Mouse (Mus musculus) ES-E14 (cell line): ENCODE measurements around the gene Pld6. TPM values are rescaled to one million over a fixed set of nuclear protein-coding genes. Genes with fewer than 3 reads are reported as not detected.

Experiments
- DNase-seq: peaks from one replicate; pipeline ENCODE4 v3.0.0-alpha.2; 2013; ENCODE audit warnings: low read depth, low spot score
- H3K27ac ChIP-seq: 2 replicates; pipeline ENCODE4 v1.5.1; 2012; ENCODE audit warnings: low read depth, mild to moderate bottlenecking, low read length, moderate library complexity, mixed read lengths; ENCODE audit not compliant: poor library complexity, insufficient read depth, severe bottlenecking
- H3K36me3 ChIP-seq: 2 replicates; pipeline ENCODE4 v1.6.1; 2012; ENCODE audit warnings: mild to moderate bottlenecking, low read length, moderate library complexity, mixed read lengths; ENCODE audit not compliant: control insufficient read depth, poor library complexity, insufficient read depth, severe bottlenecking
- H3K4me1 ChIP-seq, 2 experiments: fragments of 150-350 bp in 1 of 2; sonication (generic) in 1 of 2; 2 replicates each; pipeline ENCODE4 v1.6.1; 2012; ENCODE audit warnings: low read length in 2 of 2, mild to moderate bottlenecking in 1 of 2, mixed read lengths in 1 of 2; ENCODE audit not compliant: control insufficient read depth in 2 of 2, insufficient read depth in 2 of 2, poor library complexity in 1 of 2
- H3K4me3 ChIP-seq, 2 experiments: fragments of 150-350 bp in 1 of 2; sonication (generic) in 1 of 2; 2 replicates each; pipeline ENCODE4 v1.5.1; 2012; ENCODE audit warnings: low read length in 2 of 2, low read depth in 1 of 2, mild to moderate bottlenecking in 1 of 2, mixed read lengths in 1 of 2; ENCODE audit not compliant: insufficient read depth in 1 of 2, poor library complexity in 1 of 2, severe bottlenecking in 1 of 2
- H3K9ac ChIP-seq: 2 replicates; pipeline ENCODE4 v1.6.1; 2012; ENCODE audit warnings: low read depth, mild to moderate bottlenecking, low read length, mixed read lengths; ENCODE audit not compliant: poor library complexity, insufficient read depth, severe bottlenecking
- H3K9me3 ChIP-seq: fragments of 150-350 bp; sonication (generic); 2 replicates; pipeline ENCODE4 v1.6.1; 2012; ENCODE audit warnings: low read depth, mild to moderate bottlenecking, low read length; ENCODE audit not compliant: control insufficient read depth, insufficient read depth
- CHD2 ChIP-seq: IDR thresholded peaks from 2 replicates; pipeline ENCODE4 v1.6.1; 2014; ENCODE audit warnings: mild to moderate bottlenecking, low read depth, low read length, inconsistent platforms
- HCFC1 ChIP-seq: IDR thresholded peaks from 2 replicates; pipeline ENCODE4 v1.6.1; 2012; ENCODE audit warnings: low read length, inconsistent platforms, borderline replicate concordance; ENCODE audit not compliant: insufficient read depth
- MAFK ChIP-seq: IDR thresholded peaks from 2 replicates; pipeline ENCODE4 v1.6.1; 2014; ENCODE audit warnings: mild to moderate bottlenecking, low read depth, low read length, inconsistent platforms; ENCODE audit not compliant: insufficient read depth
- ZC3H11A ChIP-seq: IDR thresholded peaks from 2 replicates; pipeline ENCODE4 v1.6.1; 2012; ENCODE audit warnings: low read depth, mild to moderate bottlenecking, inconsistent platforms, low read length, borderline replicate concordance
- ZNF384 ChIP-seq: IDR thresholded peaks from 2 replicates; pipeline ENCODE4 v1.6.1; 2012; ENCODE audit warnings: low read depth, low read length, inconsistent platforms
- in situ Hi-C, 2 experiments: fragments of 600-800 bp; cut with MboI; formaldehyde crosslinking; loops; one replicate each; pipeline ENCODE4 v1.15.1; 2025; ENCODE audit warnings: low sequenced_read_pairs in 2 of 2, inconsistent platforms in 1 of 2; ENCODE audit not compliant: unreplicated experiment in 2 of 2
- total RNA-seq: library from RNA; depleted of rRNA; stranded (reverse); fragments of 300-350 nt; gene quantifications from 2 replicates; pipeline ENCODE4 v1.2.3, GENCODE M21; 2012

Pld6 gene
- total RNA-seq, 1 experiment: 9.0 TPM

DNA sequence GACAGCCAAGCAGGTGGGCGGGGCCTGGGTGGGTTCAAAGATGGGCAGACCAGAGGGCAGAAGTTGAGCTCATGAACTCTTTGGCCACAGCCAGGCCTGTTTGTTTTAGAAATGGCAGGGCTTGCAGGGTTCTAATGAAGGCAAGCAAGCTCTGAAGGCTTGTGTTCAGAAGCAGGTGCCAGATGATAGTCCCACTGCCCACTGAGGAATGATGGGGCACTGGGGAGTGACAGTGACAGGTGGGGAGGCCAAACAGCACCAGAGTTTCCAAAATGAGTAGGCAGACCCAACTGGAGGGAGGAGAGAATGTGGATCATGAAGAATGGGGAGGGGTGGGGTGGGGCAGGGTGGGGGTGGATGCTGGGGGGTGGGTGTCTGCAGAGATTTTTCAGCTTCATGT, 17.8 kb upstream of the Pld6 start:
- no peak overlapping the region for H3K9ac ChIP-seq
- peaks cover 61% of the 10 kb centered on the region for H3K36me3 ChIP-seq
- no peak for TF ChIP-seq MAFK
- TF ChIP-seq ZNF384: no peak
- TF ChIP-seq HCFC1: no peak
- TF ChIP-seq ZC3H11A: no peak
- TF ChIP-seq CHD2: no peak
- H3K4me1 ChIP-seq: peaks cover 0 to 11% of the 10 kb centered on the region in 2 experiments; a peak in 1 of 4 replicates
- in situ Hi-C loops: no loop called here
- no peak overlapping the region for H3K4me3 ChIP-seq
- H3K27ac ChIP-seq: no peak overlapping the region
- DNase-seq: no peak
- H3K9me3 ChIP-seq: no peaks in the 10 kb centered on the region

GRCm38 (mm10) chr11:59804409-59805110, 17.1 kb upstream of the Pld6 start:
- no peak for DNase-seq

DNA sequence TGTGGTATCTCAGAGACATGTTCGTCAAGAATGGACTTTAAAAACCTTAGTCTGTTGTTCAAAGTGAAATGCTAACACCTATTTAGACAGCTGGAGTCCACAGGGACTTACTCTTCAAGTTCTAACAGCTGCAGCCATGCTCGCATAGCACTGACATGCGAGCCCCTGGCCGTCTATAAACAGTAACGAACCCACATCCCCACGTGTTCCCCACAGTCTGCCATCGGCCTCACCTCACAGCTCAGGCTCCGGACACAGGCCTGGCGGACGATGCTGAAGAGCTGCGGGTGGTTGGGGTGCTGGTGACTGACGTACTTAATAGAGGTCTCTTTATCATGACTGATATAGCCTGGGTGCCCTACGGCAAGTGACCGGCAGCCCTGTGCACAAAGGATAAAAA, 16.1 kb upstream of the Pld6 start:
- Histone ChIP-seq H3K9me3 (no peaks in the 10 kb centered on the region), H3K36me3 (peaks cover 74% of the 10 kb centered on the region), H3K4me3 (no peak overlapping the region), H3K27ac (no peak overlapping the region), H3K9ac (no peak overlapping the region), H3K4me1 (peaks cover 0 to 8% of the 10 kb centered on the region in 2 experiments; a peak in 1 of 4 replicates)
- TF ChIP-seq ZC3H11A: no peak
- DNase-seq: no peak
- in situ Hi-C loops: no loop called here

More at GRCm38 (mm10) chr11:59804409-59805110, 17.1 kb upstream of the Pld6 start:
- in situ Hi-C loops: no loop called here
- H3K36me3 ChIP-seq: peaks cover 66% of the 10 kb centered on the region
- TF ChIP-seq ZNF384: no peak
- no peak for TF ChIP-seq ZC3H11A
- TF ChIP-seq CHD2: no peak
- no peak for TF ChIP-seq MAFK
- no peak for TF ChIP-seq HCFC1
- no peak overlapping the region for H3K9ac ChIP-seq
- H3K4me3 ChIP-seq: no peak overlapping the region
- no peaks in the 10 kb centered on the region for H3K9me3 ChIP-seq
- H3K4me1 ChIP-seq: peaks cover 0 to 11% of the 10 kb centered on the region in 2 experiments; a peak in 1 of 4 replicates
- no peak overlapping the region for H3K27ac ChIP-seq

DNA sequence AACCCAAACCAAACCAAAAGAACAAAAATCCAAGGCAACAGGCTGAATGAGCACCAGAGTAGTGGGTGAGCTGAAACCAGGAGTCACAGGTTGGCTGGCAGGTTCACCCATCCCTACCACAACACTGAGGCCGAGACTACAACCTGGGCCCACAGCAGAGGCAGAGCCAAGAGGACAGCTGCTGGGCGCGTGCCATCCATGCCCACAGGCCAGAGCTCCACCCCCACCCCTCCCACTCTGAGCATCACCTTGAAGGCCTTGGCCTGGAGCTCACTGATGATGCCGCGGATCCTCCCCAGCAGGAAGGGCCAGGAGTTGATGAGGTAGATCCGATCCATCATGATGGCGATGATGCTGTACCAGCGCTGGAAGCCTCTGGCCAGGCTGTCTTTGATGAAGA, 14.4 kb upstream of the Pld6 start:
- Histone ChIP-seq H3K36me3 (peaks cover 80% of the 10 kb centered on the region), H3K9me3 (no peaks in the 10 kb centered on the region), H3K9ac (no peak overlapping the region), H3K4me3 (no peak overlapping the region), H3K27ac (no peak overlapping the region), H3K4me1 (peaks cover 0 to 4% of the 10 kb centered on the region in 2 experiments; a peak in 1 of 4 replicates)
- in situ Hi-C loops: no loop called here
- no peak for DNase-seq
- TF ChIP-seq ZNF384 (no peak), CHD2 (no peak), HCFC1 (no peak), ZC3H11A (no peak), MAFK (no peak)

- no peak for DNase-seq
- Histone ChIP-seq H3K9ac (no peak overlapping the region), H3K4me1 (peaks cover 0 to 4% of the 10 kb centered on the region in 2 experiments; a peak in 1 of 4 replicates), H3K9me3 (no peaks in the 10 kb centered on the region), H3K36me3 (peaks cover 79% of the 10 kb centered on the region), H3K27ac (no peak overlapping the region), H3K4me3 (no peak overlapping the region)
- in situ Hi-C loops: no loop called here
- TF ChIP-seq ZC3H11A: no peak
- TF ChIP-seq HCFC1: no peak
- TF ChIP-seq CHD2: no peak
- no peak for TF ChIP-seq MAFK
- TF ChIP-seq ZNF384: no peak
Measured at GRCm38 (mm10) chr11:59800412-59800811, 13.0 kb upstream of the Pld6 start.
